Mouse (Mus musculus): ENCODE measurements around the gene Bco1. TPM values are rescaled to one million over a fixed set of nuclear protein-coding genes. Genes with fewer than 3 reads are reported as not detected.

The Bco1 gene
- polyA plus RNA-seq, 1 experiment: 1.4 TPM

- no peak overlapping the region for H3K4me3 ChIP-seq (ENCODE audit: low read depth, low read length)
- WGBS: 26% methylated on average over 16 of the region's 16 CpGs
- no peaks in the 10 kb centered on the region for H3K27me3 ChIP-seq (ENCODE audit: control insufficient read depth, insufficient read depth, low read length)
- H3K27ac ChIP-seq (ENCODE audit: insufficient read depth, low read depth, low read length): 0 out of 2 replicates have a peak overlapping the region, but pooled peaks have one; percentile 1
- peaks cover 14% of the 10 kb centered on the region; the same call in 1 of the 2 replicates for H3K4me1 ChIP-seq (ENCODE audit: control insufficient read depth, insufficient read depth, insufficient read length, low read length)
- H3K36me3 ChIP-seq (ENCODE audit: control insufficient read depth, insufficient read depth, low read length): no peaks in the 10 kb centered on the region
- TF ChIP-seq POLR2A (IDR thresholded peaks at IDR 0.05; ENCODE audit: low read depth, low read length) (no peak), CTCF (IDR thresholded peaks at IDR 0.05; ENCODE audit: extremely low read depth, insufficient read length, insufficient replicate concordance, low read depth, low read length) (peak; percentile 71; the same call in 1 of the 2 replicates)
Observed at GRCm38 (mm10) chr8:117109801-117110390, 14.2 kb downstream of the Bco1 start.

DNA sequence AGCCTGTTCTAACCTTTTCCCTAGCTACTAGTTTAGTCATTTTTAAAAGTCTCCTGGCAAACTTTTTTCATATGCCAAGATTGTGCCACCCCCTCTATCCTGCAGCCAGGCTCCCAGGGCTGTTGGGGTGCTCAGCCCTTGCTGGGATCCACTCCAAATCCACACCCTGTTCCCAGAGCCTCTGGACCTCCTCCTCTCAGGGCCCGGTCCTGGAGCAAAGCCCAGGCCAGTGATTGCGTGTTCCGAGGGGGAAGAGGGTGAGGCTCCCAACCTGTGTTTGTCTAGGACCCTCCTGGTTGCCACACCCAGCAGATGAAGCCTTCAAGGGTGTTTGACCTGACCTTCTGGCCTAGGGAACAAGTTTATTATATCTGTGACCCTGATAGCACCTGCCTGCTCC, 16.0 kb downstream of the Bco1 start:
- Histone ChIP-seq H3K27ac (ENCODE audit: insufficient read depth, low read depth, low read length) (peak overlapping the region; percentile 96), H3K27me3 (ENCODE audit: control insufficient read depth, insufficient read depth, low read length) (no peaks in the 10 kb centered on the region), H3K36me3 (ENCODE audit: control insufficient read depth, insufficient read depth, low read length) (no peaks in the 10 kb centered on the region), H3K4me3 (ENCODE audit: low read depth, low read length) (no peak overlapping the region), H3K4me1 (ENCODE audit: control insufficient read depth, insufficient read depth, insufficient read length, low read length) (peaks cover 23% of the 10 kb centered on the region)
- TF ChIP-seq POLR2A (IDR thresholded peaks at IDR 0.05; ENCODE audit: low read depth, low read length) (no peak), CTCF (IDR thresholded peaks at IDR 0.05; ENCODE audit: extremely low read depth, insufficient read length, insufficient replicate concordance, low read depth, low read length) (no peak)
- 23% methylated on average over 3 of the region's 3 CpGs for WGBS

- Histone ChIP-seq H3K27me3 (ENCODE audit: control insufficient read depth, insufficient read depth, low read length) (no peaks in the 10 kb centered on the region), H3K36me3 (ENCODE audit: control insufficient read depth, insufficient read depth, low read length) (no peaks in the 10 kb centered on the region), H3K4me3 (ENCODE audit: low read depth, low read length) (0 out of 2 replicates have a peak overlapping the region, but pooled peaks have one; percentile 15), H3K27ac (ENCODE audit: insufficient read depth, low read depth, low read length) (peak overlapping the region; percentile 96), H3K4me1 (ENCODE audit: control insufficient read depth, insufficient read depth, insufficient read length, low read length) (peaks cover 26% of the 10 kb centered on the region)
- TF ChIP-seq CTCF (IDR thresholded peaks at IDR 0.05; ENCODE audit: extremely low read depth, insufficient read length, insufficient replicate concordance, low read depth, low read length) (no peak), POLR2A (IDR thresholded peaks at IDR 0.05; ENCODE audit: low read depth, low read length) (no peak)
- WGBS: 17% methylated on average over 8 of the region's 8 CpGs
Observed at GRCm38 (mm10) chr8:117112261-117112660, 16.6 kb downstream of the Bco1 start.

DNA sequence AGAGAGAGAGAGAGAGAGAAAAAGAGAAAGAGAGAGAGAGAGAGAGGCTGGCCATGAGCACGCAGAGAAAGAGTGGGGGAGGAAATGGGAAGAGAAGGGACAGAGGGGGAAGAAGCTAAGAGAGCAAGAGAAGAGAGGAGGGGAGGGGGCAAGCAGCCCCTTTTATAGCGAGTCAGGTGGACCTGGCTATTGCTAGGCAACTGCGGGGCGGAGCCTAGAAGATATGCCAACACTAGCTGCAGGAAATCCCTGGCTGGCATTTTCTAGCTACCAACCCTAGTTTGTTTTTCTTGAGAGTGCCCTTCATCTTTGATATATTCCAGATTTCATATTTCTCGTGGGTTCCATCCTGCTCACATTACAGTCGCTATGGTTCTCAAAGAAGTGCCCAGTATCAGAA, 19.4 kb downstream of the Bco1 start:
- TF ChIP-seq POLR2A (IDR thresholded peaks at IDR 0.05; ENCODE audit: low read depth, low read length) (no peak), CTCF (IDR thresholded peaks at IDR 0.05; ENCODE audit: extremely low read depth, insufficient read length, insufficient replicate concordance, low read depth, low read length) (no peak)
- Histone ChIP-seq H3K36me3 (ENCODE audit: control insufficient read depth, insufficient read depth, low read length) (no peaks in the 10 kb centered on the region), H3K27me3 (ENCODE audit: control insufficient read depth, insufficient read depth, low read length) (no peaks in the 10 kb centered on the region), H3K4me1 (ENCODE audit: control insufficient read depth, insufficient read depth, insufficient read length, low read length) (peaks cover 28% of the 10 kb centered on the region), H3K27ac (ENCODE audit: insufficient read depth, low read depth, low read length) (peak overlapping the region; percentile 91), H3K4me3 (ENCODE audit: low read depth, low read length) (no peak overlapping the region)
- 23% methylated on average over 6 of the region's 6 CpGs for WGBS

- Histone ChIP-seq H3K27ac (ENCODE audit: insufficient read depth, low read depth, low read length) (peak overlapping the region; percentile 91), H3K4me1 (ENCODE audit: control insufficient read depth, insufficient read depth, insufficient read length, low read length) (peaks cover 25% of the 10 kb centered on the region), H3K36me3 (ENCODE audit: control insufficient read depth, insufficient read depth, low read length) (no peaks in the 10 kb centered on the region), H3K4me3 (ENCODE audit: low read depth, low read length) (peak overlapping the region; percentile 23), H3K27me3 (ENCODE audit: control insufficient read depth, insufficient read depth, low read length) (no peaks in the 10 kb centered on the region)
- WGBS: 8% methylated on average over 13 of the region's 13 CpGs
- TF ChIP-seq POLR2A (IDR thresholded peaks at IDR 0.05; ENCODE audit: low read depth, low read length) (no peak; the same call in 1 of the 2 replicates), CTCF (IDR thresholded peaks at IDR 0.05; ENCODE audit: extremely low read depth, insufficient read length, insufficient replicate concordance, low read depth, low read length) (no peak)
Observed at GRCm38 (mm10) chr8:117115676-117116446, 20.2 kb downstream of the Bco1 start.

- Histone ChIP-seq H3K4me1 (ENCODE audit: control insufficient read depth, insufficient read depth, insufficient read length, low read length) (peaks cover 26% of the 10 kb centered on the region), H3K36me3 (ENCODE audit: control insufficient read depth, insufficient read depth, low read length) (no peaks in the 10 kb centered on the region), H3K27ac (ENCODE audit: insufficient read depth, low read depth, low read length) (peak overlapping the region; percentile 91), H3K4me3 (ENCODE audit: low read depth, low read length) (no peak overlapping the region), H3K27me3 (ENCODE audit: control insufficient read depth, insufficient read depth, low read length) (no peaks in the 10 kb centered on the region)
- TF ChIP-seq POLR2A (IDR thresholded peaks at IDR 0.05; ENCODE audit: low read depth, low read length): no peak
- no peak for TF ChIP-seq CTCF (IDR thresholded peaks at IDR 0.05; ENCODE audit: extremely low read depth, insufficient read length, insufficient replicate concordance, low read depth, low read length)
- 26% methylated on average over 7 of the region's 7 CpGs for WGBS
Observed at GRCm38 (mm10) chr8:117116534-117116933, 20.9 kb downstream of the Bco1 start.

DNA sequence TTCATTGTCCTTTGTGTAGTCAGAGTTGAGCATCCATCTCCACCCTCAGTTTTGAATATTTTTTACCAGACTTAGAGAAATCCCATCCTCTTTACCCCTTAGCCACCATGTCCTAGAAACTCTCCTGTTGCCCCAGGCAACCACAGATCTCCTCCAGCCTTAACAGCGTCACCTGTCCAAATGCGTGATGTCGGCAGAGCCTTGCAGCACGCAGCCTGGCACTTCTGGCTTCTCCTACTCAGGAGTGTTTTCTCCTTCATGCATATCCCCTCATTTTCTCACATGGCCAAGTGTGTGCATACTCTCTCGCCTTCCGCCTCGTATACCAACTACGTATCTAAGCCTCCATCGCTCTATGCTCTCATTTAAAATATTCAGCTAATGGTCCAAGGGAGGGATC, 22.8 kb downstream of the Bco1 start:
- no peak for TF ChIP-seq POLR2A (IDR thresholded peaks at IDR 0.05; ENCODE audit: low read depth, low read length)
- no peak for TF ChIP-seq CTCF (IDR thresholded peaks at IDR 0.05; ENCODE audit: extremely low read depth, insufficient read length, insufficient replicate concordance, low read depth, low read length)
- 95% methylated on average over 9 of the region's 9 CpGs for WGBS

More for the DNA sequence above, 22.8 kb downstream of the Bco1 start:
- no peaks in the 10 kb centered on the region for H3K27me3 ChIP-seq (ENCODE audit: control insufficient read depth, insufficient read depth, low read length)
- peaks cover 29% of the 10 kb centered on the region for H3K4me1 ChIP-seq (ENCODE audit: control insufficient read depth, insufficient read depth, insufficient read length, low read length)
- no peak overlapping the region for H3K27ac ChIP-seq (ENCODE audit: insufficient read depth, low read depth, low read length)
- no peak overlapping the region for H3K4me3 ChIP-seq (ENCODE audit: low read depth, low read length)
- H3K36me3 ChIP-seq (ENCODE audit: control insufficient read depth, insufficient read depth, low read length): no peaks in the 10 kb centered on the region

All from small intestine, adult 2 months (tissue).